Mouse (Mus musculus): Measurements from ENCODE around the gene Yju2. TPM values are rescaled to one million over a fixed set of nuclear protein-coding genes. Genes with fewer than 3 reads are reported as not detected.
"Not testable (repeated sequence)": the region's sequence is repeated elsewhere in the genome, so short reads cannot be mapped to it uniquely, and the experiment has no call there.

Gene Yju2
- polyA plus RNA-seq (2015; fragmentation: Nextera tagmentation; extraction: Ambion mirVana), result 22.8 and 26.0 TPM in 2 replicates

- Histone ChIP-seq H3K9ac (peak within 1 kb of the TSS; percentile 48; the same call in 1 of the 2 replicates), H3K4me2 (replicated peaks) (peak within 1 kb of the TSS; percentile 66), H3K9me3 (replicated peaks) (no peaks in the 10 kb centered on the region), H3K4me3 (replicated peaks) (peak within 1 kb of the TSS; percentile 66), H3K36me3 (peaks cover 21% of the 10 kb centered on the region), H3K4me1 (peaks cover 39% of the 10 kb centered on the region), H3K27ac (replicated peaks) (peak within 1 kb of the TSS; percentile 99), H3K27me3 (peaks cover 6% of the 10 kb centered on the region)
- peak; percentile 95 for ATAC-seq (ENCODE audit: insufficient number of reproducible peaks, low FRiP score, low TSS enrichment, low read depth)
- WGBS, result 0% methylated on average over 45 of the region's 46 CpGs
These were observed at the start of gene Yju2 for GRCm38 (mm10) chr17:55958918-55959728. Gene Yju2, plus strand, starts transcription at chr17:55959099.

DNA sequence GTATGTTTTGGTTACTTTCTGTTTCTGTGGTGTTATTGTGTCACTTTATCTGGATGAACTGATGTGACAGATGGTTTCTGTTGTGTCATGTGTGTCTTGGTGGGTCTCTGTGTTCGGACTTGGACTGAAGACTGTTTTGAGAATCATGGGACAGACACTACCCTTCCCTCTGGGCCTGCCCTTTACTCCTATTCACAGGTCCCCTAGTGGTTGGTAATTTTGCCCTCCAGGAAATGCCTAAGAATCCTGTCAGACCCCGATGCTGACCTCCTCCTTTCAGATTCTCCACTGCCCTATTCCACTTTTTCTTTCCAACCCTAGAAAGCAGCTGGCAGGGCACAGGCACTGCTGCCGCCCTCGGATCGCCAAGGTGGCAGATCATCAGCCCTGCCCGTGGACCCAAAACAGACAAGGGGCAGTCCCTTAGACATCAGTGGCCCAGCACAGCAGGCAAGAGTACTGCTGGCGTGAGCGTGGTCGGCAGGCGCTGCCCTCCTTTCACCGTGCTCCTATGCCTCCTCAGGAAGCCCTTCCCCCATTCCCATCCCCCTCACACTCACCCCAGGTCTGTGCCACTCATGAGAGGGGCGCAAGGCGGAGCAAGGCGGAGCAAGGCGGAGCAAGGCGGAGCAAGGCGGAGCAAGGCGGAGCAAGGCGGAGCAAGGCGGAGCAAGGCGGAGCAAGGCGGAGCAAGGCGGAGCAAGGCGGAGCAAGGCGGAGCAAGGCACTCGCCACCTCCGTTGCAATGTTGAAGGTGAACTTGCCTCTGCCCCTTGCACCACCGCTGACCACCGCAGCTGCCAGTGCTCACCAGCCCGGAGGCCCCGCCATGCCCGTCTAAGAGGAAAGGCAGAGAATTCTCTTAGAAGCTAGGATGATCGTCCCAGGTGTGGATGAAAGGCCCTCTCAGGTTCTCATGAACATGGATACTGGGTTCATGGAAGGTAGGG, 27.1 kb upstream of the Yju2 start:
- Histone ChIP-seq H3K4me3 (replicated peaks) (peak overlapping the region; percentile 67), H3K36me3 (no peaks in the 10 kb centered on the region), H3K27ac (replicated peaks) (peak overlapping the region; percentile 75), H3K9ac (peak overlapping the region; percentile 64), H3K9me3 (replicated peaks) (no peaks in the 10 kb centered on the region; the same call in 1 of the 2 replicates), H3K27me3 (no peaks in the 10 kb centered on the region), H3K4me1 (peaks cover 3% of the 10 kb centered on the region; the same call in 1 of the 2 replicates), H3K4me2 (replicated peaks) (peak overlapping the region; percentile 79)
- WGBS, result under 1% methylated on average over 33 of the region's 33 CpGs
- ATAC-seq (ENCODE audit: insufficient number of reproducible peaks, low FRiP score, low TSS enrichment, low read depth), result peak; percentile 93

GRCm38 (mm10) chr17:55932635-55933034, 26.3 kb upstream of the Yju2 start:
- H3K4me2 ChIP-seq (replicated peaks), result peak overlapping the region; percentile 79
- ATAC-seq (ENCODE audit: insufficient number of reproducible peaks, low FRiP score, low TSS enrichment, low read depth), result no peak
- no peak overlapping the region for H3K9ac ChIP-seq
- no peaks in the 10 kb centered on the region; the same call in 1 of the 2 replicates for H3K9me3 ChIP-seq (replicated peaks)
- H3K4me1 ChIP-seq, result peaks cover 3% of the 10 kb centered on the region; the same call in 1 of the 2 replicates
- H3K36me3 ChIP-seq, result no peaks in the 10 kb centered on the region
- H3K27ac ChIP-seq (replicated peaks), result no peak overlapping the region
- H3K27me3 ChIP-seq, result no peaks in the 10 kb centered on the region
- peak overlapping the region; percentile 67 for H3K4me3 ChIP-seq (replicated peaks)
- 69% methylated on average over 2 of the region's 2 CpGs for WGBS

- 94% methylated on average over 15 of the region's 15 CpGs for WGBS
- H3K4me2 ChIP-seq (replicated peaks), result no peak overlapping the region
These were observed 25.7 kb upstream of the Yju2 start for GRCm38 (mm10) chr17:55933191-55933590.

DNA sequence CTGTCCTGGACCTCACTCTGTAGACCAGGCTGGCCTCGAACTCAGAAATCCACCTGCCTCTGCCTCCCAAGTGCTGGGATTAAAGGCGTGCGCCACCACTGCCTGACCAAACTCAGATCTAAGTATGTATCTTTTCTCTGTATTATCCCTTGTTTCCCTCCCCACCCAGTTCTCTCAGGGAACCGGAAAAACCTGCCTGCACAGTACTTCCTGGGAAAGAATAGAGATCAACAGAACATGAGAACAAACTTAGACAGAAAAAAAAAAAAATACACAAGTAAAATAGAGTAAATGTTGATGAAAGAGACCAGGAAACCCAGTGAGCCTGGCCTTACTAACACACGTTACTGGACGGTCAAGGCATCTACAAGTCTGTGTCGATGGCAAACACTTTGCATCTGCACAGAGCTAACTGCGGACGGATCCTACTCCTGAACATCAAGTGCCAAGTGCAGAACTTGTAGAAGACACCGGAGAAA, 14.5 kb upstream of the Yju2 start:
- peak; percentile 48 for ATAC-seq (ENCODE audit: insufficient number of reproducible peaks, low FRiP score, low TSS enrichment, low read depth)
- 29% methylated on average over 10 of the region's 10 CpGs for WGBS
- H3K4me3 ChIP-seq (replicated peaks), result peak overlapping the region; percentile 54
- H3K4me1 ChIP-seq; H3K9ac ChIP-seq; H3K9me3 ChIP-seq (replicated peaks); H3K27me3 ChIP-seq: not testable (repeated sequence)
- peak overlapping the region; percentile 96 for H3K27ac ChIP-seq (replicated peaks)
- peak overlapping the region; percentile 83 for H3K4me2 ChIP-seq (replicated peaks)
- peaks cover 16% of the 10 kb centered on the region; the same call in 1 of the 2 replicates for H3K36me3 ChIP-seq

More at GRCm38 (mm10) chr17:55933191-55933590, 25.7 kb upstream of the Yju2 start:
- no peak overlapping the region for H3K27ac ChIP-seq (replicated peaks)
- H3K9me3 ChIP-seq (replicated peaks), result peaks cover 3% of the 10 kb centered on the region
- no peak overlapping the region for H3K4me3 ChIP-seq (replicated peaks)
- H3K27me3 ChIP-seq, result no peaks in the 10 kb centered on the region
- H3K36me3 ChIP-seq, result no peaks in the 10 kb centered on the region
- H3K4me1 ChIP-seq, result peaks cover 3% of the 10 kb centered on the region; the same call in 1 of the 2 replicates
- H3K9ac ChIP-seq, result no peak overlapping the region
- ATAC-seq (ENCODE audit: insufficient number of reproducible peaks, low FRiP score, low TSS enrichment, low read depth), result no peak

- Histone ChIP-seq H3K27ac (replicated peaks) (peak overlapping the region; percentile 96), H3K4me3 (replicated peaks) (peak overlapping the region; percentile 54), H3K4me2 (replicated peaks) (peak overlapping the region; percentile 83), H3K9ac (peak overlapping the region; percentile 53), H3K36me3 (peaks cover 10% of the 10 kb centered on the region; the same call in 1 of the 2 replicates)
- ATAC-seq (ENCODE audit: insufficient number of reproducible peaks, low FRiP score, low TSS enrichment, low read depth), result peak; percentile 94
- H3K9me3 ChIP-seq (replicated peaks); H3K27me3 ChIP-seq; H3K4me1 ChIP-seq: not testable (repeated sequence)
- under 1% methylated on average over 55 of the region's 56 CpGs for WGBS
These were observed 13.8 kb upstream of the Yju2 start for GRCm38 (mm10) chr17:55944866-55945682.

DNA sequence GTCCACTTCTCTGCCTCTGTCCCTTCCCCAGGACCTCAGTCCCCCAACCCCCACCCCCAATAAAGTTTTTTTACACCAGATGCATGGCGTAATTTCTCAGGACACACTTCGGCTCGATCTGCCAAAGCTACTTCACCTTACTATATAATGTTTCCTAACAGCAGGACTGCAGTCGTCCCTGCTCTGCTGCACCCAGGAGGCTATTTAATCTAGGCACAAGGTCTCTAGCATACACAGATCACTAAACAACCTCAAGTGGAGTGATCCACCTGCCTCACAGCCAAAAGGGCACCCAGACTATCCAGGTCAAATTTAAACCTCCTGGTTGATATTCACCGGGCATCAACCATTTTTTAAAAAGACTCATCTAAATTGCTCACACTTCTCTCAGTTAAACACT, 13.2 kb upstream of the Yju2 start:
- Histone ChIP-seq H3K36me3 (peaks cover 6% of the 10 kb centered on the region; the same call in 1 of the 2 replicates), H3K9ac (peak overlapping the region; percentile 53), H3K4me1 (peaks cover 5% of the 10 kb centered on the region; the same call in 1 of the 2 replicates), H3K4me2 (replicated peaks) (peak overlapping the region; percentile 83), H3K27ac (replicated peaks) (peak overlapping the region; percentile 96), H3K9me3 (replicated peaks) (no peaks in the 10 kb centered on the region), H3K4me3 (replicated peaks) (peak overlapping the region; percentile 54), H3K27me3 (peaks cover 3% of the 10 kb centered on the region; the same call in 1 of the 2 replicates)
- ATAC-seq (ENCODE audit: insufficient number of reproducible peaks, low FRiP score, low TSS enrichment, low read depth), result no peak
- 24% methylated on average over 5 of the region's 5 CpGs for WGBS

- H3K9ac ChIP-seq, result no peak overlapping the region
- H3K27ac ChIP-seq (replicated peaks), result no peak overlapping the region
- ATAC-seq (ENCODE audit: insufficient number of reproducible peaks, low FRiP score, low TSS enrichment, low read depth), result no peak
- 88% methylated on average over 4 of the region's 4 CpGs for WGBS
- no peak overlapping the region for H3K4me3 ChIP-seq (replicated peaks)
- H3K36me3 ChIP-seq, result no peaks in the 10 kb centered on the region
- H3K9me3 ChIP-seq (replicated peaks), result no peaks in the 10 kb centered on the region
- peaks cover 5% of the 10 kb centered on the region; the same call in 1 of the 2 replicates for H3K4me1 ChIP-seq
- peaks cover 6% of the 10 kb centered on the region; the same call in 1 of the 2 replicates for H3K27me3 ChIP-seq
- H3K4me2 ChIP-seq (replicated peaks), result no peak overlapping the region
These were observed 10.3 kb upstream of the Yju2 start for GRCm38 (mm10) chr17:55948647-55949046.

DNA sequence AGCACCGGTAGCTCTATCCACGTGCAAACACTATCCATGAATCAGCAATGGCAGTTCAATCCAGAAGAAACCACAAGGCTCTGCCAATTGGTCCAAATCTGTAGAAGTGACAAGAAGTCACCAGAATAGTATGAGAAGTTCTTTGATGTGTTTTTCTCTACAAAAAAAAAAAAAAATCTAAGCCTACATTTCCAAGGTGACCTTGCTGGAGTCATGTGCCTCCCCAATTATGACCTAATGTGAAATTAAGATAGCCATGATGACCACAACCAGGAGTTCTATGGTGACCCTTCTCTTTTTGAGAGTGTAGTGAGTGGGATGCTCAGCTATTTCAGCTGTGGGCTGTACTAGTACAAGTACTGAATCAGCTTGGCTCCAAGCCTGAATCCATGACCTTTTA, 9.5 kb upstream of the Yju2 start, which contains the start of gene Zfp119b:
TSS of gene Zfp119b (minus strand) at position 101 of the 400 bp plus-strand sequence.
- no peak within 1 kb of the TSS for H3K4me3 ChIP-seq (replicated peaks)
- peaks cover 9% of the 10 kb centered on the region; the same call in 1 of the 2 replicates for H3K27me3 ChIP-seq
- no peak within 1 kb of the TSS for H3K27ac ChIP-seq (replicated peaks)
- WGBS, result 85% methylated on average over 2 of the region's 2 CpGs
- no peak within 1 kb of the TSS for H3K9ac ChIP-seq
- H3K36me3 ChIP-seq, result no peaks in the 10 kb centered on the region
- H3K4me1 ChIP-seq, result peaks cover 5% of the 10 kb centered on the region; the same call in 1 of the 2 replicates
- no peak within 1 kb of the TSS for H3K4me2 ChIP-seq (replicated peaks)
- no peaks in the 10 kb centered on the region for H3K9me3 ChIP-seq (replicated peaks)
- ATAC-seq (ENCODE audit: insufficient number of reproducible peaks, low FRiP score, low TSS enrichment, low read depth), result no peak

GRCm38 (mm10) chr17:55950601-55951000, 8.3 kb upstream of the Yju2 start:
- Histone ChIP-seq H3K4me2 (replicated peaks) (no peak overlapping the region), H3K27ac (replicated peaks) (no peak overlapping the region), H3K27me3 (peaks cover 14% of the 10 kb centered on the region), H3K4me3 (replicated peaks) (no peak overlapping the region), H3K4me1 (peaks cover 3% of the 10 kb centered on the region; the same call in 1 of the 2 replicates), H3K9ac (no peak overlapping the region), H3K9me3 (replicated peaks) (no peaks in the 10 kb centered on the region), H3K36me3 (no peaks in the 10 kb centered on the region)
- ATAC-seq (ENCODE audit: insufficient number of reproducible peaks, low FRiP score, low TSS enrichment, low read depth), result no peak
- 74% methylated on average over 9 of the region's 9 CpGs for WGBS
